Mouse (Mus musculus) CH12.LX (cell line): ENCODE results near the gene Gria4. TPM values are rescaled to one million over a fixed set of nuclear protein-coding genes. Genes with fewer than 3 reads are reported as not detected.

Source experiments
- DNase-seq: peaks from one replicate; pipeline ENCODE4 v3.0.0-alpha.2; 2013; ENCODE audit errors: extremely low read depth
- H3K27ac ChIP-seq: 2 replicates; pipeline ENCODE4 v1.5.1; 2012; ENCODE audit warnings: low read depth, mild to moderate bottlenecking, control low read depth, moderate library complexity; ENCODE audit not compliant: insufficient read depth
- H3K27me3 ChIP-seq: replicated peaks from 2 replicates; pipeline ENCODE3; 2012; ENCODE audit warnings: inconsistent platforms
- H3K36me3 ChIP-seq, 2 experiments: replicated peaks in 1 of 2; 2 replicates each; pipeline versions ENCODE3 to v1.6.1; 2012; ENCODE audit warnings: inconsistent platforms in 1 of 2, low read length in 1 of 2, mild to moderate bottlenecking in 1 of 2, mixed read lengths in 1 of 2, moderate library complexity in 1 of 2; ENCODE audit not compliant: control insufficient read depth in 1 of 2, insufficient read depth in 1 of 2
- H3K4me1 ChIP-seq, 2 experiments: 2 replicates each; pipeline ENCODE4 v1.6.1; 2012; ENCODE audit warnings: inconsistent platforms in 1 of 2, moderate library complexity in 1 of 2; ENCODE audit not compliant: insufficient read depth in 2 of 2, control insufficient read depth in 1 of 2
- H3K4me2 ChIP-seq: 2 replicates; pipeline ENCODE4 v1.6.1; 2012; ENCODE audit warnings: low read depth, mild to moderate bottlenecking, control low read depth; ENCODE audit not compliant: poor library complexity, insufficient read depth, severe bottlenecking
- H3K4me3 ChIP-seq, 3 experiments: fragments of 150-350 bp in 1 of 3; sonication (generic) in 1 of 3; replicated peaks in 1 of 3; 2 replicates each; pipeline versions ENCODE3 to v1.5.1; 2011 to 2012; ENCODE audit warnings: low read depth in 2 of 3, low read length in 2 of 3, mild to moderate bottlenecking in 2 of 3, moderate library complexity in 2 of 3, control low read depth in 1 of 3, improper control_type of control experiment in 1 of 3, inconsistent platforms in 1 of 3, mixed read lengths in 1 of 3; ENCODE audit not compliant: poor library complexity in 1 of 3
- H3K79me2 ChIP-seq: replicated peaks from 2 replicates; pipeline ENCODE4 v1.6.1; 2012; ENCODE audit warnings: mild to moderate bottlenecking, moderate library complexity; ENCODE audit not compliant: control insufficient read depth, poor library complexity, insufficient read depth, severe bottlenecking; ENCODE audit errors: extremely low read depth
- H3K9ac ChIP-seq: 2 replicates; pipeline ENCODE4 v1.6.1; 2012; ENCODE audit warnings: low read depth, mild to moderate bottlenecking, control low read depth, moderate library complexity; ENCODE audit not compliant: insufficient read depth
- H3K9me3 ChIP-seq: replicated peaks from 2 replicates; pipeline ENCODE3; 2012; ENCODE audit warnings: low read length, inconsistent platforms, mixed read lengths
- CTCF ChIP-seq, 2 experiments: IDR thresholded peaks in 1 of 2; conservative IDR thresholded peaks in 1 of 2; 2 replicates each; pipeline ENCODE4 v1.5.1; 2011 to 2012; ENCODE audit warnings: low read depth in 2 of 2, low read length in 2 of 2, improper control_type of control experiment in 1 of 2, inconsistent platforms in 1 of 2, mild to moderate bottlenecking in 1 of 2, moderate library complexity in 1 of 2
- EP300 ChIP-seq: IDR thresholded peaks from 2 replicates; pipeline ENCODE4 v1.6.1; 2011; ENCODE audit warnings: low read length, improper control_type of control experiment
- ETS1 ChIP-seq: conservative IDR thresholded peaks from 2 replicates; pipeline ENCODE4 v1.6.1; 2012; ENCODE audit warnings: low read depth, mild to moderate bottlenecking, inconsistent platforms, low read length, improper control_type of control experiment, moderate library complexity
- HCFC1 ChIP-seq: IDR thresholded peaks from 2 replicates; pipeline ENCODE4 v1.6.1; 2012; ENCODE audit warnings: low read depth, mild to moderate bottlenecking, inconsistent platforms, low read length, improper control_type of control experiment
- IRF4 ChIP-seq: IDR thresholded peaks from 2 replicates; pipeline ENCODE4 v1.6.1; 2014; ENCODE audit warnings: low read depth, mild to moderate bottlenecking, inconsistent platforms, low read length, improper control_type of control experiment
- JUN ChIP-seq: IDR thresholded peaks from 2 replicates; pipeline ENCODE4 v1.6.1; 2011; ENCODE audit warnings: low read depth, mild to moderate bottlenecking, low read length, improper control_type of control experiment, moderate library complexity; ENCODE audit not compliant: insufficient read depth
- JUND ChIP-seq: conservative IDR thresholded peaks from 2 replicates; pipeline ENCODE4 v1.6.1; 2011; ENCODE audit warnings: low read depth, low read length, improper control_type of control experiment
- MAFK ChIP-seq: IDR thresholded peaks from 2 replicates; pipeline ENCODE4 v1.6.1; 2011; ENCODE audit warnings: low read length, improper control_type of control experiment; ENCODE audit not compliant: insufficient replicate concordance
- MEF2A ChIP-seq: IDR thresholded peaks from 2 replicates; pipeline ENCODE4 v1.6.1; 2014; ENCODE audit warnings: low read depth, mild to moderate bottlenecking, inconsistent platforms, low read length, improper control_type of control experiment, borderline replicate concordance
- MYC ChIP-seq: IDR thresholded peaks from 2 replicates; pipeline ENCODE4 v1.6.1; 2011; ENCODE audit warnings: low read depth, mild to moderate bottlenecking, improper control_type of control experiment, low read length
- SIN3A ChIP-seq: IDR thresholded peaks from 2 replicates; pipeline ENCODE4 v1.6.1; 2012; ENCODE audit warnings: low read length, improper control_type of control experiment, inconsistent platforms
- SMC3 ChIP-seq: IDR thresholded peaks from 2 replicates; pipeline ENCODE4 v1.6.1; 2011; ENCODE audit warnings: low read depth, low read length, improper control_type of control experiment
- TCF12 ChIP-seq: IDR thresholded peaks from 2 replicates; pipeline ENCODE4 v1.6.1; 2014; ENCODE audit warnings: low read depth, mild to moderate bottlenecking, inconsistent platforms, low read length, improper control_type of control experiment
- ZC3H11A ChIP-seq: IDR thresholded peaks from 2 replicates; pipeline ENCODE4 v1.6.1; 2012; ENCODE audit warnings: low read depth, mild to moderate bottlenecking, inconsistent platforms, low read length, improper control_type of control experiment
- ZMIZ1 ChIP-seq: IDR thresholded peaks from 2 replicates; pipeline ENCODE4 v1.6.1; 2012; ENCODE audit warnings: low read depth, mild to moderate bottlenecking, inconsistent platforms, low read length, improper control_type of control experiment
- dilution Hi-C: fragments of 300-500 bp; cut with MboI; formaldehyde crosslinking; loops from 2 replicates; pipeline ENCODE4 v1.14.3; 2020; ENCODE audit warnings: low sequenced_read_pairs; ENCODE audit not compliant: extremely low pct_unique_long_range_greater_than_20kb, extremely low pct_ligation_motif_present
- in situ Hi-C: fragments of 300-500 bp; cut with MboI; formaldehyde crosslinking; loops from 3 replicates; pipeline ENCODE4 v1.14.3; 2019; ENCODE audit warnings: low sequenced_read_pairs, low pct_ligation_motif_present, low pct_unique_long_range_greater_than_20kb, mixed read lengths
- polyA plus RNA-seq: library from polyadenylated mRNA; unstranded; fragments of >175 nt; gene quantifications from 2 replicates; pipeline ENCODE4 v1.2.1, GENCODE M21; 2012; ENCODE audit warnings: low read depth; ENCODE audit not compliant: insufficient read length
- total RNA-seq, 2 experiments: library from RNA; depleted of rRNA; stranded (reverse); fragments of 300-350 nt in 1 of 2; fragments of >200 nt in 1 of 2; gene quantifications; 2 replicates each; pipeline ENCODE4 v1.2.3; 2012 to 2014

Gria4 gene
- total and polyA plus RNA-seq, 3 experiments = not detected

GRCm38 (mm10) chr9:4601788-4602187, 194.2 kb downstream of the Gria4 start:
- H3K9ac ChIP-seq = no peak overlapping the region

DNA sequence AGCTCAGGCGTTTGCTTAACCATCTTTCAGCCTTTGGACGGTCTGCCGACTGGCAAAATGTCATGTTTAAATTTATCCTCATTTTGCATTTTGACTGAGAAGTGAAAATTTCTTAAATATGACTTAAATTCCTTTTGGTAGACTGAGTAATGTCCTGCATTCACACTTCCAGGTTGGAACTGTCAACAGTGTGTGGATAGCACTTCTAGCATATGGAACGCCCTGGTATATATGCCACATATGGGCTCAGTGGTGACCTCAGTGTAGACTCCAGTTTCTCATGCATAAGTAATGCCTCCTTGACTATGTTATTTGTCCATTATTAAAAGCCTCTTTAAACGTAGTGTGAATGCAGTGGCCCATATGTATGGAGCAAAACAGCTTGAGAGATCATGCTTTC, 222.4 kb downstream of the Gria4 start:
- TF ChIP-seq ZC3H11A (no peak), EP300 (no peak), SMC3 (no peak), TCF12 (no peak), IRF4 (no peak), ETS1 (no peak), MAFK (no peak), MYC (no peak), MEF2A (no peak)
- TF ChIP-seq, all 38 proteins: peak for 0
- H3K36me3 ChIP-seq = no peaks in the 10 kb centered on the region
- H3K9me3 ChIP-seq = no peaks in the 10 kb centered on the region
- H3K79me2 ChIP-seq = no peaks in the 10 kb centered on the region
- no peak overlapping the region for H3K9ac ChIP-seq
- H3K4me3 ChIP-seq = no peak overlapping the region
- no peak overlapping the region for H3K27ac ChIP-seq
- no peak for DNase-seq
- dilution Hi-C loops = no loop called here
- H3K4me2 ChIP-seq = no peak overlapping the region
- no peaks in the 10 kb centered on the region for H3K4me1 ChIP-seq
- in situ Hi-C loops = no loop called here
- H3K27me3 ChIP-seq = no peaks in the 10 kb centered on the region

More at GRCm38 (mm10) chr9:4601788-4602187, 194.2 kb downstream of the Gria4 start:
- no peak overlapping the region for H3K4me2 ChIP-seq
- in situ Hi-C loops (no loop called here), dilution Hi-C loops (no loop called here)
- H3K27me3 ChIP-seq = no peaks in the 10 kb centered on the region
- H3K9me3 ChIP-seq = no peaks in the 10 kb centered on the region
- H3K4me1 ChIP-seq = peaks cover 0 to 5% of the 10 kb centered on the region in 2 experiments; a peak in 2 of 4 replicates
- DNase-seq = no peak
- H3K79me2 ChIP-seq = no peaks in the 10 kb centered on the region
- H3K36me3 ChIP-seq = no peaks in the 10 kb centered on the region
- no peak overlapping the region for H3K4me3 ChIP-seq
- no peak overlapping the region for H3K27ac ChIP-seq
- no peak for TF ChIP-seq JUND
- TF ChIP-seq JUN = no peak
- TF ChIP-seq HCFC1 = no peak
- TF ChIP-seq SIN3A = no peak
- TF ChIP-seq ZMIZ1 = no peak
- no peak for TF ChIP-seq CTCF (conservative IDR thresholded peaks at IDR 0.05 in 1 of 2, IDR thresholded peaks at IDR 0.05 in 1 of 2; ENCODE audit: low read depth in 2 of 2, low read length in 2 of 2)
